Mouse (Mus musculus) embryonic facial prominence, embryonic 13.5 days (tissue): ENCODE data around the gene Acat1. TPM values are rescaled to one million over a fixed set of nuclear protein-coding genes. Genes with fewer than 3 reads are reported as not detected.

Experiments
- ATAC-seq: fragments of 200-750 bp; cut with Nextera tagmentation; 2 replicates; pipeline ENCODE4 v1.8.0; 2017; ENCODE audit warnings: low read depth; ENCODE audit not compliant: insufficient number of reproducible peaks, insufficient read depth, low FRiP score, low TSS enrichment
- H3K27ac ChIP-seq: fragments of 300-500 bp; sonication (generic); 2 replicates; pipeline ENCODE4 v1.5.1; 2015; ENCODE audit warnings: moderate library complexity, mild to moderate bottlenecking, inconsistent platforms
- H3K27me3 ChIP-seq: fragments of 300-500 bp; sonication (generic); 2 replicates; pipeline ENCODE4 v1.6.1; 2015; ENCODE audit warnings: mild to moderate bottlenecking, inconsistent platforms
- H3K36me3 ChIP-seq: fragments of 300-500 bp; sonication (generic); 2 replicates; pipeline ENCODE4 v1.6.1; 2015; ENCODE audit warnings: mild to moderate bottlenecking, inconsistent platforms
- H3K4me1 ChIP-seq: fragments of 300-500 bp; sonication (generic); 2 replicates; pipeline ENCODE4 v1.6.1; 2015; ENCODE audit warnings: inconsistent platforms
- H3K4me2 ChIP-seq: fragments of 300-500 bp; sonication (generic); 2 replicates; pipeline ENCODE4 v1.6.1; 2015; ENCODE audit warnings: moderate library complexity, mild to moderate bottlenecking, inconsistent platforms
- H3K4me3 ChIP-seq: fragments of 300-500 bp; sonication (generic); 2 replicates; pipeline ENCODE4 v1.5.1; 2015; ENCODE audit warnings: mild to moderate bottlenecking, inconsistent platforms
- H3K9ac ChIP-seq: fragments of 300-500 bp; sonication (generic); 2 replicates; pipeline ENCODE4 v1.6.1; 2015; ENCODE audit warnings: mild to moderate bottlenecking, inconsistent platforms
- H3K9me3 ChIP-seq: fragments of 300-500 bp; sonication (generic); 2 replicates; pipeline ENCODE4 v1.6.1; 2016; ENCODE audit warnings: inconsistent platforms
- WGBS: fragments of 180-500 bp; shearing (Covaris S2); methylation state at CpG from one replicate; pipeline ENCODE4 v1.1.7; 2015; ENCODE audit warnings: mixed read lengths; 5-methylcytosine and 5-hydroxymethylcytosine counted together
- polyA plus RNA-seq: library from polyadenylated mRNA; unstranded; fragments of >200 nt; fragmentation: Nextera tagmentation; extraction: Ambion mirVana; gene quantifications from 2 replicates; pipeline ENCODE4 v1.2.1, GENCODE M21; 2015

The Acat1 gene
- polyA plus RNA-seq = 113 and 131 TPM in 2 replicates

GRCm38 (mm10) chr9:53609968-53610781 lies at the start of gene Acat1:
TSS of gene Acat1 (minus strand) at chr9:53610382.
- no peaks in the 10 kb centered on the region for H3K9me3 ChIP-seq
- peak within 1 kb of the TSS; percentile 83 for H3K4me3 ChIP-seq
- 4% methylated on average over 52 of the region's 52 CpGs for WGBS
- H3K4me2 ChIP-seq = peak within 1 kb of the TSS; percentile 78
- peak within 1 kb of the TSS; percentile 91 for H3K9ac ChIP-seq
- peaks cover 8% of the 10 kb centered on the region for H3K36me3 ChIP-seq
- peak within 1 kb of the TSS; percentile 64; the same call in 1 of the 2 replicates for H3K27ac ChIP-seq
- ATAC-seq = peak; percentile 94
- H3K27me3 ChIP-seq = no peaks in the 10 kb centered on the region
- peaks cover 11% of the 10 kb centered on the region for H3K4me1 ChIP-seq

GRCm38 (mm10) chr9:53634796-53635195 lies 24.6 kb upstream of the Acat1 start:
- H3K27me3 ChIP-seq = no peaks in the 10 kb centered on the region
- no peak overlapping the region for H3K4me3 ChIP-seq
- H3K4me1 ChIP-seq = no peaks in the 10 kb centered on the region
- no peak overlapping the region for H3K4me2 ChIP-seq
- no peaks in the 10 kb centered on the region for H3K9me3 ChIP-seq
- peaks cover 66% of the 10 kb centered on the region for H3K36me3 ChIP-seq
- H3K9ac ChIP-seq = no peak overlapping the region
- ATAC-seq = no peak
- 96% methylated on average over 6 of the region's 6 CpGs for WGBS
- H3K27ac ChIP-seq = no peak overlapping the region

GRCm38 (mm10) chr9:53615246-53615645 lies 5.1 kb upstream of the Acat1 start:
- 78% methylated on average over 8 of the region's 8 CpGs for WGBS
- peaks cover 42% of the 10 kb centered on the region for H3K36me3 ChIP-seq

GRCm38 (mm10) chr9:53614286-53614685 lies 4.1 kb upstream of the Acat1 start:
- H3K4me2 ChIP-seq = no peak overlapping the region
- 87% methylated on average over 4 of the region's 4 CpGs for WGBS
- peaks cover 34% of the 10 kb centered on the region for H3K36me3 ChIP-seq
- H3K27me3 ChIP-seq = no peaks in the 10 kb centered on the region
- H3K4me3 ChIP-seq = no peak overlapping the region
- ATAC-seq = no peak
- H3K9ac ChIP-seq = no peak overlapping the region
- H3K4me1 ChIP-seq = peaks cover 4% of the 10 kb centered on the region
- H3K9me3 ChIP-seq = no peaks in the 10 kb centered on the region
- no peak overlapping the region for H3K27ac ChIP-seq

More at GRCm38 (mm10) chr9:53615246-53615645, 5.1 kb upstream of the Acat1 start:
- Histone ChIP-seq H3K27me3 (no peaks in the 10 kb centered on the region), H3K9me3 (no peaks in the 10 kb centered on the region), H3K4me1 (no peaks in the 10 kb centered on the region), H3K4me2 (no peak overlapping the region), H3K4me3 (no peak overlapping the region), H3K27ac (no peak overlapping the region), H3K9ac (no peak overlapping the region)
- no peak for ATAC-seq

GRCm38 (mm10) chr9:53609306-53609967 lies 745 bp downstream of the Acat1 start:
- no peaks in the 10 kb centered on the region for H3K27me3 ChIP-seq
- H3K4me1 ChIP-seq = peaks cover 11% of the 10 kb centered on the region
- H3K27ac ChIP-seq = no peak overlapping the region
- peak overlapping the region; percentile 78 for H3K4me2 ChIP-seq
- peak overlapping the region; percentile 91 for H3K9ac ChIP-seq
- 76% methylated on average over 12 of the region's 12 CpGs for WGBS
- H3K9me3 ChIP-seq = no peaks in the 10 kb centered on the region
- H3K36me3 ChIP-seq = 0 out of 2 replicates have a peak, but pooled peaks cover 3% of the 10 kb centered on the region
- H3K4me3 ChIP-seq = peak overlapping the region; percentile 83
- no peak for ATAC-seq

- Histone ChIP-seq H3K9me3 (no peaks in the 10 kb centered on the region), H3K27ac (no peak overlapping the region), H3K36me3 (no peaks in the 10 kb centered on the region), H3K27me3 (no peaks in the 10 kb centered on the region), H3K4me1 (peaks cover 15% of the 10 kb centered on the region), H3K9ac (no peak overlapping the region), H3K4me2 (no peak overlapping the region), H3K4me3 (no peak overlapping the region)
- WGBS = 92% methylated on average over 4 of the region's 4 CpGs
- ATAC-seq = no peak
Observed at GRCm38 (mm10) chr9:53607816-53608215, 2.4 kb downstream of the Acat1 start.

- WGBS = 88% methylated on average over 3 of the region's 3 CpGs
- no peaks in the 10 kb centered on the region for H3K9me3 ChIP-seq
- peaks cover 2% of the 10 kb centered on the region; the same call in 1 of the 2 replicates for H3K36me3 ChIP-seq
- peaks cover 15% of the 10 kb centered on the region for H3K4me1 ChIP-seq
- H3K9ac ChIP-seq = no peak overlapping the region
- no peak overlapping the region for H3K4me2 ChIP-seq
- H3K4me3 ChIP-seq = no peak overlapping the region
- no peak for ATAC-seq
- no peaks in the 10 kb centered on the region for H3K27me3 ChIP-seq
- no peak overlapping the region for H3K27ac ChIP-seq
Observed at GRCm38 (mm10) chr9:53607192-53607591, 3.0 kb downstream of the Acat1 start.

- Histone ChIP-seq H3K36me3 (peaks cover 6% of the 10 kb centered on the region; the same call in 1 of the 2 replicates), H3K27ac (no peak overlapping the region), H3K9ac (no peak overlapping the region), H3K4me2 (no peak overlapping the region), H3K9me3 (no peaks in the 10 kb centered on the region), H3K4me3 (no peak overlapping the region), H3K4me1 (peaks cover 15% of the 10 kb centered on the region), H3K27me3 (no peaks in the 10 kb centered on the region)
- no peak for ATAC-seq
- WGBS = 93% methylated on average over 5 of the region's 5 CpGs
Observed at GRCm38 (mm10) chr9:53604954-53605353, 5.2 kb downstream of the Acat1 start.

- H3K4me1 ChIP-seq = peaks cover 7% of the 10 kb centered on the region; the same call in 1 of the 2 replicates
- WGBS = 85% methylated on average over 3 of the region's 3 CpGs
Observed at GRCm38 (mm10) chr9:53603849-53604248, 6.3 kb downstream of the Acat1 start.

GRCm38 (mm10) chr9:53603384-53603783 lies 6.8 kb downstream of the Acat1 start:
- no peaks in the 10 kb centered on the region for H3K27me3 ChIP-seq
- peaks cover 10% of the 10 kb centered on the region; the same call in 1 of the 2 replicates for H3K36me3 ChIP-seq
- no peak for ATAC-seq
- no peak overlapping the region for H3K9ac ChIP-seq
- H3K4me2 ChIP-seq = no peak overlapping the region
- H3K9me3 ChIP-seq = no peaks in the 10 kb centered on the region
- H3K4me3 ChIP-seq = no peak overlapping the region
- WGBS = 83% methylated on average over 1 of the region's 1 CpGs
- no peak overlapping the region for H3K27ac ChIP-seq
- H3K4me1 ChIP-seq = 0 out of 2 replicates have a peak, but pooled peaks cover 8% of the 10 kb centered on the region

More at GRCm38 (mm10) chr9:53603849-53604248, 6.3 kb downstream of the Acat1 start:
- H3K27ac ChIP-seq = no peak overlapping the region
- no peak for ATAC-seq
- H3K4me3 ChIP-seq = no peak overlapping the region
- H3K4me2 ChIP-seq = no peak overlapping the region
- peaks cover 6% of the 10 kb centered on the region; the same call in 1 of the 2 replicates for H3K36me3 ChIP-seq
- no peak overlapping the region for H3K9ac ChIP-seq
- no peaks in the 10 kb centered on the region for H3K9me3 ChIP-seq
- H3K27me3 ChIP-seq = no peaks in the 10 kb centered on the region

GRCm38 (mm10) chr9:53601541-53601940 lies 8.6 kb downstream of the Acat1 start:
- ATAC-seq = no peak
- no peak overlapping the region for H3K4me3 ChIP-seq
- WGBS = 79% methylated on average over 2 of the region's 2 CpGs
- no peak overlapping the region for H3K27ac ChIP-seq
- H3K4me1 ChIP-seq = 0 out of 2 replicates have a peak, but pooled peaks cover 8% of the 10 kb centered on the region
- no peak overlapping the region for H3K4me2 ChIP-seq
- no peak overlapping the region for H3K9ac ChIP-seq
- H3K36me3 ChIP-seq = peaks cover 22% of the 10 kb centered on the region; the same call in 1 of the 2 replicates
- H3K9me3 ChIP-seq = no peaks in the 10 kb centered on the region
- no peaks in the 10 kb centered on the region for H3K27me3 ChIP-seq
